Mouse (Mus musculus) ES-CJ7 (cell line): ENCODE results near the gene Olfr1316.

ENCODE experiments used
- DNase-seq: peaks from one replicate; pipeline ENCODE4 v3.0.0; 2011; ENCODE audit warnings: low read depth, low spot score

Olfr1316 gene

DNA sequence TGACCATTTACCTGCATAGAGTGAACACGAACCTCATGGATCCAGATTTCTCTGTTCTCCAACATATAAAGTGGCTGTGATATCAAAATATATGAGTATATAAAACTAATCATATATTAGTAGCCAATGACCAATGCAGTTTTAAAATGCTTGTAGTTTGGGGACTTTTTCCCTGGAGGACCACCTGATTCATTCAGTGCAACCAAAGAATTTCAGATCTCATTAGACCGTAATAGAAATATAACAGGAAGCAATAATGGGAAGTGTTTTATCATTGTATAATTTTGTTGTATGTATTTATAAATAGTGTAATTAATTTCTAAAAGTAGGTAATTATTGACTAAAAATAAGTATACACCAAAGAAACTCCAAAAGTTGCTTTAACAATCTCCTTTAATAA lies at the start of gene Olfr1316:
Gene Olfr1316, minus strand, starts transcription at position 101 of the 400 bp plus-strand sequence.
- no peak for DNase-seq

DNA sequence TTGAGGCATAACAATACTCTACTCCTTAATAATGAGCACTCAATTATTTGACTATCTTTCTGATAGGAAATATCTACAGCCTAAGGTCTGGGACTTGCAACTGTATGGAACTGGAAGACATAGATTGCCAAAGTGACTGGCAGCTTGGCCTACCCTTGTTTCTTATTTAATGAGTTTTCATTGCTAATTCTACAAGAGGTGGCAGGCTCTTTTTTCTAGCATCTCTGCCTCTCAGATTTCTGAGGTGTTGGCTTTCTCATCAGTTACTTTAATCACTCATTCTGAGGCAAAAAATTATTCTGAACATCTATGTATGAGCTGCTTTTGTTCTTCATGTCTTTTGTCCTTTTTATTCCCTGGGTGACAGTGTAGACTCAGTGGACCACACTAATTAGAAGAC lies 19.1 kb upstream of the Olfr1316 start, which contains the start of gene Olfr1318:
Gene Olfr1318, plus strand, starts transcription at position 301 of the 400 bp plus-strand sequence.
- no peak for DNase-seq

DNA sequence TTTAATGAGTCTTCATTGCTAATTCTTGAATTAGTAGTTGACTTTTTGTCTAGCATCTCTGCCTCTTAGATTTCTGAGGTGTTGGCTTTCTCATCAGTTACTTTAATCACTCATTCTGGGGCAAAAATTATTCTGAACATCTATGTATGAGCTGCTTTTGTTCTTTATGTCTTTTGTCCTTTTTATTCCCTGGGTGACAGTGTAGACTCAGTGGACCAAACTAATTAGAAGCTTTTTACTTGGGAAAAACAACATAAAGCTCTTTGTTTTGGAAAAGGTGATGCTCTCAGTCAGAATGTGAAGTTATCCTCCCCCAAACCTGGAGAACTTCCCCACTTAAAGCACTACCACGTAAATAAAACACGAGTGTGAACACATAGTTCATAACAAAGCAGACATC lies 5.3 kb upstream of the Olfr1316 start, which contains the start of gene Olfr1317:
Gene Olfr1317, plus strand, starts transcription at position 301 of the 400 bp plus-strand sequence.
- no peak for DNase-seq

DNA sequence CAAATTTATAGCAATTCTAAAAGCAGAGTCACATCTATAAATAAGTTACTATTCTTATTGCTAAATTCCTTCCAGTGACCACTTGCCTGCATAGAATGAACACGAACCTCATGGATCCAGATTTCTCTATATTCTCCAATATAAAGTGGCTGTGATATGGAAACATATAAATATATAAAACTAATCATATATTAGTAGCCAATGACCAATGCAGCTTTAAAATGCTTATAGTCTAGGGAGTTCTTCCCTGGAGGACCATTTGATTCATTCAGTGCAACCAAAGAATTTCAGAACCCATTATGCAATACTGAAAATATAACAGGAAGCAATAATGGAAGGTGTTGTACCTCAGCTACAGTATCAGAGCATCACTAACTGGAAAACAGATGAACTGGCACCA lies 19.4 kb downstream of the Olfr1316 start, which contains the start of gene Olfr1315-ps1:
Gene Olfr1315-ps1, minus strand, starts transcription at position 101 of the 400 bp plus-strand sequence.
- no peak for DNase-seq

DNA sequence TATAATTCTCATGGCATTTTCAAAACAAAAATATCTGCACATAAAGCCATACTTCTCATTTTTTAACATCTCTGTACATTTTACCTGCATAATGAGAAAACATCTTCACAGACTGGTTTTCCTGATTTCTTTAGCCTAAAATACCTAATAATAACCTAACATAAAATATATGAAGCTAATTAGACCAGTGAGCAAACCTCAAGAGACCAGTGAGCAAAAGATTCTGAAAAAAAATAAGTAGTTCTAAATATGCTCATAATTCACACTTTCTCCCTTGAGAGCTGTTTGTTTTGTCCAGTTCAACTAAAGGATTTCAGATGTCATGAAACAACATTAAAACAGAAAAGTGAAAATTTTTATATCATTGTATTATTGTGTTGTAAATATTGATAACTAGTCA lies 38.1 kb downstream of the Olfr1316 start, which contains the start of gene Olfr1314:
Gene Olfr1314, minus strand, starts transcription at position 101 of the 400 bp plus-strand sequence.
- DNase-seq, result no peak

DNA sequence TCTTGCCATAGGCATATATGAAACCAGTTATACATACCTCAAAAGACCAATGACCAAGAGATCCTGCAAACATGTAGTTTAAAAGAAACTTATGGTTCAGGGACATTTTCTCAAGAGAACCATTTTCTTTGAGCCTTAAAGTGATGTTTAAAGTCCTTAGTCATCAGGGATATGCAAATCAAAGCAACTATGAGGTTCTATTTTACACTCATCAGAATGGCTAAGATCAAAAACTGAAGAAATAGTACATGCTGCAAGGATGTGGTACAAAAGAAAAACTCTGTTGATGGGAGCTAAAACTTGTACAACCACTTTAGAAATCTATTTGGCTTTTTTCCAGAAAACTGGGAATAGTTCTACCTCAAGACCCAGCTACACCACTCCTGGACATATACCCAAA lies 57.0 kb downstream of the Olfr1316 start, which contains the start of gene Olfr1313:
Gene Olfr1313, minus strand, starts transcription at position 101 of the 400 bp plus-strand sequence.
- DNase-seq, result no peak
